Mouse (Mus musculus) adrenal gland, adult 2 months (tissue): ENCODE data around the gene Cyp11a1. TPM values are rescaled to one million over a fixed set of nuclear protein-coding genes. Genes with fewer than 3 reads are reported as not detected.

Experiments used
- DNase-seq: peaks from one replicate; pipeline ENCODE4 v3.0.0; 2021
- polyA plus RNA-seq: library from polyadenylated mRNA; depleted of rRNA; stranded (reverse); fragments of >200 nt; gene quantifications from 2 replicates; pipeline ENCODE4 v1.2.3, GENCODE M21; 2012
- total RNA-seq, 2 experiments: library from RNA; stranded (reverse); gene quantifications; 2 replicates each; pipeline ENCODE4 v1.2.3; 2021

Cyp11a1 gene
- total and polyA plus RNA-seq, 3 experiments = 1,873 to 7,422 (median 6,621) TPM

GRCm38 (mm10) chr9:58043496-58044017 is 37.3 kb downstream of the Cyp11a1 start:
- no peak for DNase-seq

GRCm38 (mm10) chr9:58044828-58045227 is 38.6 kb downstream of the Cyp11a1 start:
- no peak for DNase-seq

GRCm38 (mm10) chr9:58045646-58046045 is 39.4 kb downstream of the Cyp11a1 start:
- no peak for DNase-seq

- no peak for DNase-seq
These were observed 40.9 kb downstream of the Cyp11a1 start for GRCm38 (mm10) chr9:58047061-58047460.

- DNase-seq = no peak
These were observed 42.4 kb downstream of the Cyp11a1 start for GRCm38 (mm10) chr9:58048621-58049020.

GRCm38 (mm10) chr9:58049186-58049585 is 43.0 kb downstream of the Cyp11a1 start:
- no peak for DNase-seq

GRCm38 (mm10) chr9:58049861-58050260 is 43.6 kb downstream of the Cyp11a1 start:
- DNase-seq = no peak

- no peak for DNase-seq
These were observed 45.7 kb downstream of the Cyp11a1 start for GRCm38 (mm10) chr9:58051937-58052336.

GRCm38 (mm10) chr9:58053102-58053501 is 46.9 kb downstream of the Cyp11a1 start:
- DNase-seq = peak; percentile 48

- no peak for DNase-seq
These were observed 47.3 kb downstream of the Cyp11a1 start for GRCm38 (mm10) chr9:58053544-58053943.

- no peak for DNase-seq
These were observed 47.8 kb downstream of the Cyp11a1 start for GRCm38 (mm10) chr9:58054032-58054431.

GRCm38 (mm10) chr9:58055666-58056065 is 49.5 kb downstream of the Cyp11a1 start:
- DNase-seq = no peak

- DNase-seq = no peak
These were observed 53.7 kb downstream of the Cyp11a1 start for GRCm38 (mm10) chr9:58059920-58060319.

GRCm38 (mm10) chr9:58060677-58061667 is 54.8 kb downstream of the Cyp11a1 start:
- DNase-seq = peak; percentile 41

- DNase-seq = no peak
These were observed 57.3 kb downstream of the Cyp11a1 start, which contains the start of gene Stra6 for GRCm38 (mm10) chr9:58063531-58063930. Stra6 (plus strand) TSS chr9:58063788.

GRCm38 (mm10) chr9:58065532-58065931 is 59.3 kb downstream of the Cyp11a1 start:
- DNase-seq = no peak

- no peak for DNase-seq
These were observed 59.9 kb downstream of the Cyp11a1 start for GRCm38 (mm10) chr9:58065977-58066730.

GRCm38 (mm10) chr9:58066731-58067095 is 60.5 kb downstream of the Cyp11a1 start:
- DNase-seq = no peak

GRCm38 (mm10) chr9:58067546-58067945 is 61.3 kb downstream of the Cyp11a1 start:
- DNase-seq = no peak

GRCm38 (mm10) chr9:58074561-58074960 is 68.3 kb downstream of the Cyp11a1 start:
- DNase-seq = no peak
